Mouse (Mus musculus) retina, adult 2 months (tissue): Measurements from ENCODE around the gene Acyp1.

Source experiments
- DNase-seq: peaks from one replicate; pipeline ENCODE4 v3.0.0-alpha.2; 2012; ENCODE audit warnings: low read depth, low spot score

Acyp1 gene

DNA sequence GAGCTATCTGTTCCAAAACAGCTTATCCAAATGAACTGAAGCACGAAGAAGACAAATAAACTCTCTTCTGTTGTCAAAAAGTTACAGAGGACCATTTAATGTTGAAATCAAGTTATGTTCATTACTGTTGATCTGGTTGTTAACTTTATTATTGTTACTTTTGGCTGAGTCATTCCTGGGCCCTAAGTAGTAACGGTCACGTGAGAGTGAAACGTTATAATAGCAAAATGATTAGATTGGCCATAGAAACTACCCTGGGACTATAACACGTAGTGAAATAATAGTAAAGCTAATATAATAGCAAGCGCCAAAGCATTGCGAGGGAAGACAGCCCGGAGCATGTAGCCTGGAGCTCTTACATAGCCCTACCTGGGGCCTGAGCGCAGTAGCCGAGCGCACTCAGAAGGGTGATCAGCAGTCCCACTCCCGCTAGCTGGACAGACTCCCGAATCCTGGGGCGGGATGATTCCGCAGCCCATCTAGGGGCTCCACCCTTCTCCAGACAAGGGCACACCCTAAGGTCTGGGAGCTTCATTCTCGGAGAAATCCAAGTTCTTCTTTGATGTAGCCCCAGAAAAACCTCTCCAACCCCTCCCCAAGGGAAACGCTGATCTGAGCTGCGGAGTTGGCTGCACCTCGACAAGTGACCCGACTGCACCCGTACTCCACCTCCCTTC is at the start of gene Acyp1:
Acyp1 (minus strand) TSS at position 630 of the 677 bp plus-strand sequence.
- no peak for DNase-seq

DNA sequence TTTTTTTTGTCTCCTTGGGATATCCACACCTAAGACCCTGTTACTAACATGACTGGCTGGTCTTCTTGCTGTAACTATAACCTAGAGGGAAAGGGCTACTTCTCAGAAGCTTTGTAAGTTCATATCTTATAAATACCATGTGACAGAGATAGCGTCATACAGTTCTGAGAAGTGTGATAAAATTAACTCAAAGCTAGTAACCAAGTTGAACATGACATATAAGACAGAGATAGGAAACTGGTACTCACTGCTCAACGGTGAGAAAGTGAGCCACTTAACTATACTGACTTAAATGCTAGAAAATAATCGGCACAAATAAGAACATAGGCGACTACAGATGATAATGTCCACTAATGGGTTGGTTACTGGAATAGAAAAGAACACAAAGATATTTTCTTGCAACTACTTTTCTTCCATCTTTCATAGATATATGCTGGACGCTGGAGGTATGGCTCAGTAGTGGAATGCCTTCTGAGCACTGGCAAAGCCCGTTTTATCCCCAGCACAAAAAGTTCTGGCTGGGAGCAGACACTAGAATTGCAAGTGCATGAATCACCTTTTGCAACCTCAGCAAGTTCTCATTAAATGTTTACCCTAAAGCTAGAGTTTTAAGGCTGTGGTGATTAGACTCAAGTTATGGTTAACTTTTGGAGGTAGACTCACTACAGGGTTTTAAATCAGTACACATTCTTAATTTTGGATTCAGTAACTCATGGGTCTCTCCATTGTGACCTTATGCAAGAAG is 49.5 kb upstream of the Acyp1 start:
- DNase-seq: no peak

DNA sequence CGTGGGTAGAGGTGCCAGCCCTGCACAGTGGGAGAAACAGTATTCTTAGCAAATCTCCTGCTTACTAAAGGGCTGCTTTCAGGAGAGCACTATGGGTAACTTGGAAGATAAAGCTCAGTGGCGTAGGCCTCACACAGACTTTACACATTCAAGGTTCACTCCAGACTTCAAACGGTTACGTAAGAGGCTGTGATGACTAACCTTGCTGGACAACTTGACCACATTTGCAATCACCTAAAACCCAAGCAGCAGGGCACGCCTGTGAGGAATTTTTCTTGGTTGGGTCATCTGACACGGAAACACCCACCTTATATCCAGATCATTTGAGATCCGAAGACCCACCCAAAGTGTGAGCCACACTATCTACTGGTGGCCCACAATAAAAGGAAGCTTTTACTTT is 41.9 kb upstream of the Acyp1 start:
- no peak for DNase-seq

DNA sequence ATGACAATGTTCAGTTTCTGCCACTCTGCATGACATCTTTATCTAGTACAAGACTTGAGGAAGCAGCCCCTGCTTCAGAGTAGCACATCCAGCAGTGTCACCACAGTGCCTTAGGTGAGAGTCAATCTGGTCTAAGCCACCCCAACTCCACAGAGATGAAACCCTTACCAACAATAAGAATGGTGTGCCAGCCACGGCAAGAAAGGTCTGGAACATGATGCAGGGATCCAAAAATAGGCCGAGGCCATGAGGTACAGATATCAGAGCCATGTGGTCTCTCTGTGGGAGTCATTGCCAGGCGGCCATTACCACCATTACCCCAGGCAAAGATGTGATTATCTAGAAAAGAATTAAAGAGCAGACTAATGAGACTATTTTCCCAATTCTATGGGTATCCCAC is 20.4 kb upstream of the Acyp1 start:
- DNase-seq: no peak

DNA sequence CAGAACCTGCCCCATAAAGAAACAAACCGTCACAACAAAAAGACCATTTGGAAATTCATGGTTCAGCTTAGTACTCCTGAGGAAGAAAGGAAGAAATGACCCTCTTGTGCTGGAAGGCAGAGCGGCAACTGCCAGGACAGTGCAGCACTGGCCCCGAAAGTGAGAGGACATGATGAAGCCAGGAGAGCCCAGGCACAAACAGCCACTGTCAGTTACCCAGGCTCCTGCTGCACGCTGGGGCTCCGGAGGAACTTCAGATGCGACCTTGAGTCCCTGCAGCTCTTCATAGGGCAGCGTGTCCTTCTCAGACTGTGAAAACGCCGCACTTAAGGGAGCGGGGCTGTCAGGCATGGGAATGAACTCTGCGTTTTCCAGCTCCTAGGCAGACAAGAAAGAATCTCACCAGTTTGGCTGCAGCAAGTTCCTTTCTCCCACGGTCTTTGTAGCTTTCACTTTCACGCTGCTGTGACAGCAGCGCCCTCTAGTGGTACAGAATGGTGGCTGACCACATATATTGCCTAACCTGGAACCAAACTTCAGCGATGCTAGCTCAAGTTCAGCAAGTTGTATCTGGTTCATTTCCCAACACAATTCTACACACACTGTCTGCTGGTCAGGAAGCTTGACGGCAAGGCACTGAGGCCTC is 17.1 kb upstream of the Acyp1 start:
- DNase-seq: peak; percentile 65

DNA sequence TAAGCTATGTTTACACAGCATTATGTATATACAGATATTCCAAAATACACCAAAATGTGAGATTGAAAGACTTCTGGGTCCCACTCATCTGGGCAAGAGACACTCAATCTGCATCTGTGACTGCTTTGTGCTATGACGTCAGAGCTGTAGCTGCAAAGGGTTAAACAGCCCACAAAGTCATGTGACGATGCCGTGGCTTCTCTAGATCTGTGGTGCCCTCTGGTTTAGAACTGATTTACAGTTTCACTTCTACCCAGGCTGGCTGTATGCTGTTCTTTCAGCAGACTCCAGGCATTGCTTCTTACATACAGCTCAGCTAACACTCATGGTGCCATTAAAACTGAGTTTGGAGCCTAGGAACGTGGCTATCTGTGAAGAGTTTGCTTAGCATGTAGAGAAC is 16.5 kb upstream of the Acyp1 start:
- no peak for DNase-seq

DNA sequence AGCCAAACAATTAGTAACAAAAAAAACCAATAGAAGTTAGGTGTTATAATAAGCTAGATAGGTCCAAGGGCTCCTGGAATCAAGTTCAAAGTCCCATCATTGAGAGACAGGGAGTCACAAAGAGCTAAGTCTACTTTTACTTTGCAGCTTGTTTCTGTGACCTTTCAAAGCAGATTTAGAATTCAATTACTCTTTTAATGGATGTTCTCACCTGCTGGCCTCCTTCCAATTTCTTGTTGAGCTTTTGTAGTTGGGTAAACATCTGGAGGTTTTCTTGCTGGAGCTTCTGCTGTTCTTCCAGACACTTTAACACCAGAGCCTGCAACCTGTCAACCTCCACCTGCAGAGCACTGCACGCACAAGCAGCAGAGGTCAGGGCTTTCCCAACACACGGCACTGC is 15.0 kb upstream of the Acyp1 start:
- no peak for DNase-seq

DNA sequence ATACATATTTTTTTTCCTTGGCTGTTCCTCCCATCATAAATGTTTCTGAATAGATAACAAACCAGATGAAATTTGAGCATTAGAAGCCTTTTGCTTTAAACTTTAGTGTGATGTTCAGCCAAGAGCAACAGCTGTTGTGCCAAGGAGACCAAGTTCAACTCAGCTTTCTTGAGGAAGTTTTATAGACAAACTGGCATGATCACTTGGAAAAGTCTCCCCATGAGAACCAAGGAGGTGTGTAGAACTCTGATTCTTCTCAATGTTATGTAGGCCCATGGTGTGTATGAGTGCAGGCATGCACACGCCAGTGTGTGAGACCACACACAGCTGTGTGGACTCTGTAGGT is 10.6 kb upstream of the Acyp1 start:
- DNase-seq: no peak

DNA sequence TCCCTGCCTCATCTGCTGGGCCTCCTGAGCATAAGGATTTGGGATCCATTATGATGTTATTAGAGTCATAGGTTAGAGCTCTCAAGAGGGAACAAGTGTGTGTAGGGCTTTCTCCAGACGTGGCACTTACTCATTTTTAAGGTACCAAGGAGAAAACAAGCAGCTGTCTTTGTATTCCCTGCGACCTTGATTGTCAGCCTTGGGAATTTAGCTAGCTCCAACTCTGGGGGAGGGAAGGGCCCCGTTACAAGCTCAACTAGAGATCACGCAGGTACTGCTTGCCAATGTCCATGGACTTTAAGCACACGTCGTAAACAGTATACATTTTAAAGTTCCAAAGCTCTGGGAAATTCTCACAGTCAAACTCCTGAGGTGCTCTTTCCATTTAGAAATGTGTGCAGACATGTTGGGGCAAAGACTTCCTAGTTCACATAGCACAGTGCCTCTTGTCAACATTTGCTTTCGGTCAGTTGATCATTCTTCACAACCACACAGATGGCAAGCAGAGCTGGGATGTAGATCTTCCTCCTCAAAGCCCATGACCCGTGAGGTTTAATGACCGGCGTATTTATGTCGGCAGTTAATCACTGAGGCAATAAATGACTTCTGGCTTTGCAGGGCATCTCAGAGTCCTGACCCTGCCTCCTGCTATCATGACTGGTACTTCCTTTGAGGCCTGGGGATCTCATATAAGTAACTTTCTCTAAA is 10.0 kb upstream of the Acyp1 start:
- no peak for DNase-seq

DNA sequence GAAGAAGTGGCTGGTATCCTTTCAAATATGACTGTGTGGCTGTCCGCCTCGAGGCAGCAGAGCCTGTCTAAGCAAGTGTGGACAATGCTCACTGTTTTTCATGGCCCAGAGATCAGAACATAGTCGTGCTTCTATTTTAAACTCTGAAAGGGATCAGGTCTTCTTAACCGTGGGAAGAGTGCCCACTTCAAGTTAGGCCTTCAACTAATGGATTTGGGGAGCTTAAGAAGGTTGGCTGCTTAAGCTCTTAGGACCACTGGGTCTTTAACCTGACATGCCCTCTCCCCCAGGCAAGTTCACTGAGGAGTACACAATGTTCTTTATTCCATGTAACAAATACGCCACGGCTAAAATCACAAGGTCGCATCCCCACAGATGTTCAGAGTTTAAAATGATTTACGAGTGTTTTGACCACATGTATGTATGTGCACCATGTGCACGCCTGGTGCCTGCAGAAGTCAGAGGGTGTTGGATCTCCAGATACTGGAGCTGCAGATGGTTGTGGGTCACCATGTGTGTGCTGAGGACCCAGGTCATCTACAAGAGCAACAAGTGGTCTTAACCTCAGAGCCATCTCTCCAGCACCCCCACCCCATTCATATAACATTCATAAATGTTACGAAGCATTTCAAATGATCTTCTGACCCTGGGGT is 9.2 kb upstream of the Acyp1 start:
- no peak for DNase-seq

DNA sequence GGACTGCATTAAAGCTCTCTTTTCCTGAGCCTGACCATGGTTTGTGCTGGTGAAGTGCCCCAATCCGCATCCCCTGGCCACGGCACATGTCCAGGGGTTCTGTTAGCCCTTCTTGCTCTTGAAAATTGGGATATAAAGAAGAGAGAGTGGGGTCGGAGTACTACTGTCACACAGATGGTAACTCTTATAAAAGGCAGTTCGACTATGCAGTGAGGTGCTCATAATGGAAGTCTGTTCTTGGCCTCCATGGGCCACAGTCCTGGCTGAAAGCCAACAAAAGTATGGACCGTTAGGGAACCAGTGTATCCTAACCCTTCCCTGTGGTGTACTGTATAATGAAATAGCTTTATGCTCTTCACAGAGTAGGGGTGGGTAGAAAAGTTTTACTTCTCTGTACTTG is 8.7 kb upstream of the Acyp1 start:
- no peak for DNase-seq

DNA sequence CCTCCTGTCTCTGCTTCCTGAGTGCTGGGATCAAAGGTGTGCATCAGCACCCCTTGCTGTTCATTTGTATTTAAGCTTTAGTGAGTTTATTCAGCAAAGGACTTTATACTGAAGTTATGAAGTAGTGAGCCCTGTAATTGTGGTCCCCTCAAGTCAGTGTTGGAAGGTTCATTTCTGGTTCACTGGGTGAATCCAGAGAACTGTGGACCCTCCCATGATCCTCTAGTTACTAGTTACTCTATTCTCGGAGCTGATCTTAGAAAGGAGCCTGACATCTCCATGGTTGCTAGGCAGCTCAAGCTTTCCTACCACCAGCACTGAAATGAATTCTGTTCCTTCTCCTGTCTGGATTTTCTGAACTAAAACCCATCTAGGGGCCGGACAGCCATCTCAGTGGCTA is 7.3 kb upstream of the Acyp1 start:
- no peak for DNase-seq

DNA sequence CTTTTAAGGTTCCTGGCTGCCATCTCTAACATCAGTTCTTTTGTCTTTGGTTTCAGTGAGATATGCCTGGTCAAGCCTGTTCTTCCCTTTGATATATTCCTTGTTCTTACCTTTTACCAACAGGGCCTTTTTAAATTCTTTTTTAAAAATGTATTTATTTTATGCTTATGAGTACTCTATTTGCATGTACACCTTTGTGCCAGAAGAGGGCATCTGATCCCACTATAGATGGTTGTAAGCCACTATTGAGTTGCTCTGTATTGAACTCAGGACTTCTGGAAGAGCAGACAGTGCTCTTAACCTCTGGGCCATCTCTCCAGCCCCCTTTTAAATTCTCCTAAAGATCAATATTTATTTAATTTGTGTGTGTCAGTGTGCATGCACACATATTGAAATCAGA is 4.7 kb upstream of the Acyp1 start:
- no peak for DNase-seq

DNA sequence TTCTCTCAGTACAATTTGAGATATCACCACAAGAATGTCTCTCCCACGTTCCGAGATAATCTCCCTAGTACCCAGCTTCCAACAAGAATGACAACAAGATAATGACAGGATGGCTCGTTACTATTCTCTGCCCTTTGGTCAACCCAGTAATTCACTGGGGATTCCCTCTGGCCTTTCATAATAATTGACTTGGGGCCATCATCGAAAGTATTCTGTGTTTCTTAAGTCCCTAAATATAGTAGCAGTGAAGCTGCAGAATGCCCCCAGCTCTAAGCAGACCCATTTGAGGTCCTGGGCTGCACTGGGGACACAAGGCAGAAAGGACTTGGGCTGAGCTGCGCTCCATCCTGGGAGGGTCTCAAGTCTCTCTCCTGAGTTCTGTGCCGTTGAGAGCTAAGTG is 4.0 kb upstream of the Acyp1 start:
- DNase-seq: no peak

DNA sequence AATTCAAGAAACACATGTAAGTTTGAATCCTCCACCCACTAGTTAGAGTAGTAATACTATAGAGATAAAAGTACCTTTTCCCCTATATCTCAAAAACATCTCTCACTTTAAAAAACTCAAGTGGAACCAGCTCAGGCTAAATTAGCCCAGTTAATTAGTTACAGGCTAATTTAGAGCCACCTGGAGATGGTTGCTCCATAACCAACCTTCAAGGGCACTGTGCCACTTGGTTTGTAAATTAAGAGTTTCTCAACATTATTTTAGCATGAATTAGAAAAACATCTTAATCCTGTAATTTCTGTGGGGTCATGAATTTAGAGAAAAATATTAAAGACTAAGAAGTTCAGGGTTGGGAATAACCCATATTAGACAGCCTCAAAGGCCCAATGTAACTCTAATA is 3.3 kb upstream of the Acyp1 start:
- DNase-seq: no peak

DNA sequence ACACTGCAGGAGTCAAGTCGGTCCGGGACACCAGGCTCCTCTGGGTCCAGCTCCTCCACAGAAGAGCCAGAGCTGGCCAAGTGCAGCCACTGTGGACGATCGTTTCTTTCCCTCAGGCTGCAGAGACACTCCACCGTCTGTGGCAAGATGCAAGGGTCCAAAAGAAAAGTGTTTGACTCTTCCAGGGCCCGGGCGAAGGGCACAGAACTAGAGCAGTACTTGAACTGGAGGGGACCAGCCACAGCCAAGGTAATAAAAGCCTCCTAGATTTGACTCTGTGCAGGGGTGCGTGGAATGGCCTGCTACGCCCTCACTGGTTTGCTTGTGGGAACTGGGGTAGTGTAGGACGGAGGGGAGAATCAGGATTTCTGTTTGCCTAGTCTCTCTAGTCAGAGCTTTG is 2.4 kb upstream of the Acyp1 start:
- DNase-seq: no peak

DNA sequence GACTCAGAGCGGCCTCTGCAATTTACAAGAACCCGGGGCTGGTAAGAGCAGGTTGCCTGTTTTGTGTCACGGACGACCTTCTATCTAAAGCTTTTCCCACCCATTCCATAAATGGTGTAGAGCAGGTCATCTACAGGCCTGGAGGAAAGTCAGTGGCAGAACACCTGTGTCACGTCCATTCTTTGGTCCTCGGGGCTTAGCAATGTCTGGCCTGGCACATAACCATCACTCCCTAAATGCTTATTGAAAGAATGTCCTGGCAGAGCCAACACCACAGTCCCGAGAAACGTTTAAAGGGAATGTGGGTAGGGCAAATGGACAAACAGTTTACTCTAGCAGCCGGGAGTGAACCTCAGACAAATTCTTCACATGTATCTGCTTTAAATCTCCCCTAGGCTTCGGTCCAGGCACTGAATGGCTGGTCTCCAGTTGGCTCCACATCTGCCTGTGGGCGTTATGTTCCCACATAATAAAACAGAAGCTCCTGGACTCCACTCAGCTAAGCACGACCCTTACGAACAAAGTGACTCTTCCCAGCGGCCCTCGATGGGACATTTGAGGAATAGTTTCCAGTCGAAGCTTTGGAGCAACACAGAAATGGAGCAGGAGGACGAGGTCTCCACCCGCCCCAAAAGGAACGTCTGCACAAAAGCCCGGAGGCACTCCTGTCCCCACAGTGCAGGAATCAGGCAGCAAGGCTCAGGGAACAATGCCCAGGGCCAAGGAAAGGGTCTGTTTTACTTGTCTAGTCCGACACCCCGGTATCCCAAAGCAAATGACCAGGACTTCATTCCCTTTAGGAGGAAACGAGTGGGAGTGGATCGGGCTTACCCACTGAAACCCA is 1.1 kb upstream of the Acyp1 start:
- no peak for DNase-seq

DNA sequence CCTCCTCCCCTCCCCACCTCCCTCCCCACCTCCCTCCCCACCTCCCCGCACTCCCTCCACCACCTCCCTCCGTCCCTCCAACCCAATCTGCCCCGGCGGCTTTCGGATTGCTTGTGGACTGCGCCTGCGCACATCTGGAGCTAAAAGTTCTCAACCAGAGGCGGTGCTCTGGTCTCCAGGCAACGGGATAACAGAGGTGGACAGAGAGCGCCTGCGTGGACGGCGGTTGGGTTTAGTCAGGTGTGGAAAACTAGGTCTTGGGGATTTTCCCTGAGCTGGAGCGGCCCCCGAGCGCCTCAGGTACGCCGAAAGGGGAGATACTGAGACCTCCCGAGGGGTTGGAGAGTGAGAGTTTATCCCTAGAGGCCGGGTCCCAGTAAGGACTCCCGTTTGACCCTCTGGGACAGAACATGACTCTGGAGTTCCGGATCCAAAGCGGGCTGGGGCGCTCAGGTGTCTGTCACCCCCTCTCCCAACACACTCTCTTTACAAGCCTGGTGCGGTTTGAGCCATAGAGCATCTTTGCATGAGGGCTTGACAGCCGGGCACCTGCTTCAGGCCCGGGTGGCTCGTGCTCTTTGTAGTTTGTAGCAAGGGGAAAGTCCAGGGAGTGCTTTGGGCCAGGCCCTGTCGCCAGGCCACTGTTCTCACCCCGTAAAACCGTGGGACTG is 383 bp upstream of the Acyp1 start, which contains the start of gene Zc2hc1c:
Zc2hc1c (plus strand) TSS at position 106 of the 671 bp plus-strand sequence.
- DNase-seq: peak; percentile 92

DNA sequence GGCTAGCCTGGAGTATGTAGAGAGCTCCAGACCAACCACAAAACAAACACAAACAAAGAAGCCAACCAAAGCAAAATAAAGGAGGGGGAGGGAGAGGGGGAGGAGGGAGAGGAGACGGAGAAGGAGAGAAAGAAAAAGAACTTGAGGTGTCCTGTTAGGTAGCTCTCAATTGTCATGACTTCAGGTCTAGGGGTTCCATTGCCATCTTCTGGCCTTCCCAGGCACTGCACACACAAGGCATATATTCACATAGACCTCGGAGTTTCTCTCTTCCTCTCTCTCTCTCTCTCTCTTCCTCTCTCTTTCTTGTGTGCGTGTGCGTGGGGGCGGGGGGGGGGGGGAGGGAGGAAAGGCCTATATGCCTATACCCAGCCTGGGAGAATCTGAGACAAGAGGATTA is 1.3 kb downstream of the Acyp1 start:
- no peak for DNase-seq

DNA sequence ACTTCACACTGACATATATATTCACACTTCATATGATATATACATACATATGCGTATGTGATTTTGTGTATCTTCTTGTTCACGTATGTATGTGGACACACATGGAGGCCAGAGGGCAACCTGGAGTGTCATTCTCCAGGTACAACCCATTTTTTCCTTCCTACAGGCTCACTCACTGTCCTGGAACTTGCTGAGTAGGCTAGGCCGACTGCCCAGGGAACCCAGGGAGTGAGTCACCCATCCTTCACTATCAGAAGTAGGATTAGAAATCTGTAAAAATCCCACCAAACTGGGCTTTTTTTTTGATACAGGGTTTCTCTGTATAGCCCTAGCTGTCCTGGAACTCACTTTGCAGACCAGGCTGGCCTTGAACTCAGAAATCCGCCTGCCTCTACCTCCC is 3.2 kb downstream of the Acyp1 start:
- no peak for DNase-seq
